In the genomic region with DNA sequence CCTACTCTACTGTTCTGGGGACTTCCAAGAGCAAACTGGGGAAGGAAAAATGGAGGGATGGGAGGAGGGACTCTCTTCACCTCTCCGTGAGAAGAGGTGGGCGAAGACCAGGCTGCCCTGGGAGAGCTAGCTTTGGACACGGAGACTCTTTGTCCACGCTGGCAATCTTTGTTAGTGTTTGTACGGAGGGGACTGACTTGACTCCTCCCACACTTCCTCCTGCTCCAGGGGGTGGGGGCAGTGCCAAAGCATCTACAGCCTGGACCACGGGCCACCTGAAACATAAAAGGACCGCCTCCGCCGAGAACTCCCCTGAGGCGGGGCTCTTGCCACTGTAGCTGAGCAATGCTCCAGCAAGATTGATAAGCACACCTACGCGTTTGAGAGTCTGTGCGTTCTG, we compare ENCODE assay signal across 8 mouse cellular contexts. TPM values are rescaled to one million over a fixed set of nuclear protein-coding genes. Genes with fewer than 3 reads are reported as not detected.
DNase-seq lines count a peak whose midpoint lies in the region; ATAC-seq and TF ChIP-seq lines count a peak whose summit lies in the region.

No protein-coding gene starts in this region.

- no peak overlapping the region for H3K27ac ChIP-seq in kidney, postnatal 0 days
- no peak overlapping the region for H3K27ac ChIP-seq in embryonic facial prominence, embryonic 13.5 days
- no peak overlapping the region for H3K27ac ChIP-seq in hindbrain, embryonic 15.5 days (replicated peaks)
- H3K27ac ChIP-seq in midbrain, embryonic 15.5 days = 0 out of 2 replicates have a peak overlapping the region, but pooled peaks have one; percentile 15

- H3K27me3 ChIP-seq in kidney, postnatal 0 days (ENCODE audit: insufficient read depth, low read length) = no peaks in the 10 kb centered on the region
- no peaks in the 10 kb centered on the region for H3K27me3 ChIP-seq in embryonic facial prominence, embryonic 13.5 days
- H3K27me3 ChIP-seq in hindbrain, embryonic 15.5 days = no peaks in the 10 kb centered on the region
- no peaks in the 10 kb centered on the region for H3K27me3 ChIP-seq in midbrain, embryonic 15.5 days (replicated peaks)

- no peaks in the 10 kb centered on the region for H3K36me3 ChIP-seq in kidney, postnatal 0 days (ENCODE audit: insufficient read depth, low read length)
- H3K36me3 ChIP-seq in embryonic facial prominence, embryonic 13.5 days = no peaks in the 10 kb centered on the region
- no peaks in the 10 kb centered on the region for H3K36me3 ChIP-seq in hindbrain, embryonic 15.5 days
- no peaks in the 10 kb centered on the region for H3K36me3 ChIP-seq in midbrain, embryonic 15.5 days (replicated peaks)

- WGBS in kidney, postnatal 0 days = 9% methylated on average over 13 of the region's 13 CpGs
- WGBS in embryonic facial prominence, embryonic 13.5 days = 5% methylated on average over 13 of the region's 13 CpGs
- WGBS in hindbrain, embryonic 15.5 days = 13% methylated on average over 13 of the region's 13 CpGs
- 12% methylated on average over 13 of the region's 13 CpGs for WGBS in midbrain, embryonic 15.5 days

- no peaks in the 10 kb centered on the region for H3K9me3 ChIP-seq in kidney, postnatal 0 days (replicated peaks; ENCODE audit: low read length)
- no peaks in the 10 kb centered on the region for H3K9me3 ChIP-seq in embryonic facial prominence, embryonic 13.5 days
- H3K9me3 ChIP-seq in hindbrain, embryonic 15.5 days = no peaks in the 10 kb centered on the region
- H3K9me3 ChIP-seq in midbrain, embryonic 15.5 days = no peaks in the 10 kb centered on the region

- TF ChIP-seq CTCF in kidney, postnatal 0 days (IDR thresholded peaks at IDR 0.05; ENCODE audit: low read depth) = no peak

- 0 out of 2 replicates have a peak, but pooled peaks cover 6% of the 10 kb centered on the region for H3K4me1 ChIP-seq in kidney, postnatal 0 days (replicated peaks; ENCODE audit: insufficient read depth, low read length)
- peaks cover 8% of the 10 kb centered on the region for H3K4me1 ChIP-seq in embryonic facial prominence, embryonic 13.5 days
- peaks cover 16% of the 10 kb centered on the region for H3K4me1 ChIP-seq in hindbrain, embryonic 15.5 days (replicated peaks)
- peaks cover 18% of the 10 kb centered on the region; the same call in 1 of the 2 replicates for H3K4me1 ChIP-seq in midbrain, embryonic 15.5 days

- peak overlapping the region; percentile 48 for H3K4me2 ChIP-seq in kidney, postnatal 0 days (ENCODE audit: low read length)
- peak overlapping the region; percentile 59 for H3K4me2 ChIP-seq in embryonic facial prominence, embryonic 13.5 days
- peak overlapping the region; percentile 54 for H3K4me2 ChIP-seq in hindbrain, embryonic 15.5 days
- H3K4me2 ChIP-seq in midbrain, embryonic 15.5 days = peak overlapping the region; percentile 47

- 0 out of 2 replicates have a peak overlapping the region, but pooled peaks have one; percentile 13 for H3K4me3 ChIP-seq in kidney, postnatal 0 days (replicated peaks; ENCODE audit: low read depth, low read length)
- H3K4me3 ChIP-seq in embryonic facial prominence, embryonic 13.5 days = peak overlapping the region; percentile 32
- peak overlapping the region; percentile 23 for H3K4me3 ChIP-seq in hindbrain, embryonic 15.5 days
- H3K4me3 ChIP-seq in midbrain, embryonic 15.5 days = peak overlapping the region; percentile 24

- no peak overlapping the region for H3K9ac ChIP-seq in kidney, postnatal 0 days (ENCODE audit: low read depth, low read length)
- H3K9ac ChIP-seq in embryonic facial prominence, embryonic 13.5 days = peak overlapping the region; percentile 49
- H3K9ac ChIP-seq in hindbrain, embryonic 15.5 days = no peak overlapping the region
- H3K9ac ChIP-seq in midbrain, embryonic 15.5 days = no peak overlapping the region; the same call in 1 of the 2 replicates

- no peak for ATAC-seq in kidney, postnatal 0 days (replicated peaks; ENCODE audit: low FRiP score, low read depth)
- ATAC-seq in embryonic facial prominence, embryonic 13.5 days (ENCODE audit: insufficient number of reproducible peaks, insufficient read depth, low FRiP score, low TSS enrichment, low read depth) = no peak
- peak; percentile 57 for ATAC-seq in hindbrain, embryonic 15.5 days (ENCODE audit: low FRiP score, low read depth)
- ATAC-seq in midbrain, embryonic 15.5 days (replicated peaks) = peak; percentile 76

- DNase-seq in kidney, postnatal 0 days (ENCODE audit: low spot score) = no peak
- no peak for DNase-seq in kidney, adult 11 months
- no peak for DNase-seq in natural killer cell, adult 2 months (ENCODE audit: low spot score in 2 of 2)
- DNase-seq in urinary bladder, adult 2 months (ENCODE audit: low spot score) = no peak
- DNase-seq in layer of hippocampus, adult 11-12 months (ENCODE audit: low spot score) = no peak

RNA-seq across cellular contexts. Expression of gene Mettl24, which starts 8.9 kb away (rescaled TPM):
- polyA plus RNA-seq in kidney, postnatal 0 days (2015; fragmentation: Nextera tagmentation; extraction: Ambion mirVana) = 3.5 and 3.9 TPM in 2 replicates
- polyA plus RNA-seq in embryonic facial prominence, embryonic 13.5 days (2015; fragmentation: Nextera tagmentation; extraction: Ambion mirVana) = 1.7 and 2.0 TPM in 2 replicates
- 0.51 and 0.60 TPM in 2 replicates for polyA plus RNA-seq in hindbrain, embryonic 15.5 days (2015; fragmentation: Nextera tagmentation; extraction: Ambion mirVana)
- polyA plus RNA-seq in midbrain, embryonic 15.5 days (2015; fragmentation: Nextera tagmentation; extraction: Ambion mirVana) = 0.47 and 0.71 TPM in 2 replicates
- polyA plus RNA-seq in urinary bladder, adult 2 months (2012; rRNA removed) = 2.0 and 2.4 TPM in 2 replicates

RNA-seq across cellular contexts. Expression of gene Ddo, which starts 44.3 kb away (rescaled TPM):
- 3.2 and 3.6 TPM in 2 replicates for polyA plus RNA-seq in kidney, postnatal 0 days (2015; fragmentation: Nextera tagmentation; extraction: Ambion mirVana)
- polyA plus RNA-seq in embryonic facial prominence, embryonic 13.5 days (2015; fragmentation: Nextera tagmentation; extraction: Ambion mirVana) = 0.33 and 0.66 TPM in 2 replicates
- polyA plus RNA-seq in hindbrain, embryonic 15.5 days (2015; fragmentation: Nextera tagmentation; extraction: Ambion mirVana) = 1.2 and 1.6 TPM in 2 replicates
- 0.82 and 0.98 TPM in 2 replicates for polyA plus RNA-seq in midbrain, embryonic 15.5 days (2015; fragmentation: Nextera tagmentation; extraction: Ambion mirVana)
- 0.78 and 1.3 TPM in 2 replicates for polyA plus RNA-seq in urinary bladder, adult 2 months (2012; rRNA removed)

Comparison
In these comparisons a context has a peak if more than half of its experiments do, and no peak if none do; other contexts are left out.
1. ATAC-seq: peak in hindbrain, embryonic 15.5 days (single experiment) and midbrain, embryonic 15.5 days (single experiment); none in kidney, postnatal 0 days (single experiment) and embryonic facial prominence, embryonic 13.5 days (single experiment).
2. Peak in every context shown above with its lines, with median percentiles within 50 percentile points of each other: H3K4me2 ChIP-seq and H3K4me3 ChIP-seq.